Mouse (Mus musculus) ES-E14 (cell line): ENCODE measurements at regions not wholly inside any gene's neighbourhood (a gene's known extent, or its start where the extent isn't known, plus 50 kb on each side); places are given as distances from the start of the nearest gene placed in this dataset.

Experiments
- DNase-seq: peaks from one replicate; pipeline ENCODE4 v3.0.0-alpha.2; 2013; ENCODE audit warnings: low read depth, low spot score
- H3K27ac ChIP-seq: 2 replicates; pipeline ENCODE4 v1.5.1; 2012; ENCODE audit warnings: low read depth, mild to moderate bottlenecking, low read length, moderate library complexity, mixed read lengths; ENCODE audit not compliant: poor library complexity, insufficient read depth, severe bottlenecking
- H3K36me3 ChIP-seq: 2 replicates; pipeline ENCODE4 v1.6.1; 2012; ENCODE audit warnings: mild to moderate bottlenecking, low read length, moderate library complexity, mixed read lengths; ENCODE audit not compliant: control insufficient read depth, poor library complexity, insufficient read depth, severe bottlenecking
- H3K4me1 ChIP-seq, 2 experiments: fragments of 150-350 bp in 1 of 2; sonication (generic) in 1 of 2; 2 replicates each; pipeline ENCODE4 v1.6.1; 2012; ENCODE audit warnings: low read length in 2 of 2, mild to moderate bottlenecking in 1 of 2, mixed read lengths in 1 of 2; ENCODE audit not compliant: control insufficient read depth in 2 of 2, insufficient read depth in 2 of 2, poor library complexity in 1 of 2
- H3K4me3 ChIP-seq, 2 experiments: fragments of 150-350 bp in 1 of 2; sonication (generic) in 1 of 2; 2 replicates each; pipeline ENCODE4 v1.5.1; 2012; ENCODE audit warnings: low read length in 2 of 2, low read depth in 1 of 2, mild to moderate bottlenecking in 1 of 2, mixed read lengths in 1 of 2; ENCODE audit not compliant: insufficient read depth in 1 of 2, poor library complexity in 1 of 2, severe bottlenecking in 1 of 2
- H3K9ac ChIP-seq: 2 replicates; pipeline ENCODE4 v1.6.1; 2012; ENCODE audit warnings: low read depth, mild to moderate bottlenecking, low read length, mixed read lengths; ENCODE audit not compliant: poor library complexity, insufficient read depth, severe bottlenecking
- H3K9me3 ChIP-seq: fragments of 150-350 bp; sonication (generic); 2 replicates; pipeline ENCODE4 v1.6.1; 2012; ENCODE audit warnings: low read depth, mild to moderate bottlenecking, low read length; ENCODE audit not compliant: control insufficient read depth, insufficient read depth
- CHD2 ChIP-seq: IDR thresholded peaks from 2 replicates; pipeline ENCODE4 v1.6.1; 2014; ENCODE audit warnings: mild to moderate bottlenecking, low read depth, low read length, inconsistent platforms
- HCFC1 ChIP-seq: IDR thresholded peaks from 2 replicates; pipeline ENCODE4 v1.6.1; 2012; ENCODE audit warnings: low read length, inconsistent platforms, borderline replicate concordance; ENCODE audit not compliant: insufficient read depth
- MAFK ChIP-seq: IDR thresholded peaks from 2 replicates; pipeline ENCODE4 v1.6.1; 2014; ENCODE audit warnings: mild to moderate bottlenecking, low read depth, low read length, inconsistent platforms; ENCODE audit not compliant: insufficient read depth
- ZC3H11A ChIP-seq: IDR thresholded peaks from 2 replicates; pipeline ENCODE4 v1.6.1; 2012; ENCODE audit warnings: low read depth, mild to moderate bottlenecking, inconsistent platforms, low read length, borderline replicate concordance
- ZNF384 ChIP-seq: IDR thresholded peaks from 2 replicates; pipeline ENCODE4 v1.6.1; 2012; ENCODE audit warnings: low read depth, low read length, inconsistent platforms
- in situ Hi-C, 2 experiments: fragments of 600-800 bp; cut with MboI; formaldehyde crosslinking; loops; one replicate each; pipeline ENCODE4 v1.15.1; 2025; ENCODE audit warnings: low sequenced_read_pairs in 2 of 2, inconsistent platforms in 1 of 2; ENCODE audit not compliant: unreplicated experiment in 2 of 2

DNA sequence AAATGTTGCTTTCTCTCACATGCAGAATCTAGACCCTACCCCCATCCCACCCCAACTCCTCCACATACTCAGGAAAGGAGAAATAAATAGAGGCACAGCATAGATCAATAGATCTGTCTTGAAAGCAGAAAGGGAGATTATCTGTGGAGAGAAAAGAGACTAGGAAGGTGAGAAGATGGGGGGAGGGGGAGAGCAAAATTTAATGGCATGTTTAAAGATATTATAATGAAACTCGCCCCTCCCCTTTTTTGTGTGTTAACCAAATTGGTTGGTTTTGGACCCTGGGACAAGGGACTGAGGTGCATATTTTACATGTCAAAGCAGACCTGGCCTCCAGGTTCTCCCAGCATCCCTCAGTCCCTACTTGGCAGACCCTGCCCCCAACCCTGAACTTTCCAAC, 573.9 kb downstream of the Tmem132b start:
- peak; percentile 44 for DNase-seq
- H3K4me3 ChIP-seq: no peak overlapping the region
- in situ Hi-C loops: no loop called here
- H3K4me1 ChIP-seq: peaks cover 2 to 3% of the 10 kb centered on the region in 2 experiments; a peak in 3 of 4 replicates
- peak overlapping the region; percentile 94; the same call in 1 of the 2 replicates for H3K27ac ChIP-seq
- no peaks in the 10 kb centered on the region for H3K9me3 ChIP-seq
- H3K9ac ChIP-seq: no peak overlapping the region
- TF ChIP-seq ZNF384: no peak
- H3K36me3 ChIP-seq: no peaks in the 10 kb centered on the region

GRCm38 (mm10) chr5:126107020-126107419, 575.4 kb downstream of the Tmem132b start:
- Histone ChIP-seq H3K9ac (no peak overlapping the region), H3K9me3 (no peaks in the 10 kb centered on the region), H3K4me1 (peaks cover 2 to 3% of the 10 kb centered on the region in 2 experiments; a peak in 3 of 4 replicates), H3K27ac (no peak overlapping the region; the same call in 1 of the 2 replicates), H3K4me3 (no peak overlapping the region), H3K36me3 (no peaks in the 10 kb centered on the region)
- DNase-seq: no peak
- TF ChIP-seq HCFC1 (no peak), ZC3H11A (no peak), MAFK (no peak), ZNF384 (no peak), CHD2 (no peak)
- in situ Hi-C loops: no loop called here

- in situ Hi-C loops: no loop called here
These were observed 577.3 kb downstream of the Tmem132b start for GRCm38 (mm10) chr5:126108837-126109236.

DNA sequence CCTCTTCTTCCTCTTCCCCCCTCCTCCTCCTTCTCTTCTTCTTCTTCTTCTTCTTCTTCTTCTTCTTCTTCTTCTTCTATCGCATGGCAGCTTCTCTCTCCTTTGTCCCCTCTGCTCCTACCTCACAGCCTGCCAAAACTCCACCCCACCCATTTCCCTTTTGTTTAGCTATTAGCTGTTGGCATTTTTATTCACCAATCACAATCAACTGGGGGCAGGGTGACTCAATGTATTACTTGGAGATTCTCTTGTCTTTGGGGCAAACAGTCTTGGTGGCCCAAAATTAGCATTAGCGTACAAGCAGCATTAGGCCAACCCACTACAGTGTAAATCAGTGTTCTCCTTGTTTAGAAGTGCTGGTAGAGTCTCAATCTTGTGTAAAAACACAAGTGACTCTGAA, 585.7 kb downstream of the Tmem132b start:
- H3K36me3 ChIP-seq: no peaks in the 10 kb centered on the region
- no peaks in the 10 kb centered on the region for H3K9me3 ChIP-seq
- 0 out of 4 replicates have a peak, but pooled peaks cover 0 to 1% of the 10 kb centered on the region in 2 experiments for H3K4me1 ChIP-seq
- TF ChIP-seq ZNF384 (no peak), MAFK (no peak), CHD2 (no peak), HCFC1 (no peak), ZC3H11A (no peak)
- no peak overlapping the region for H3K4me3 ChIP-seq
- H3K27ac ChIP-seq: no peak overlapping the region
- no peak for DNase-seq
- in situ Hi-C loops: no loop called here
- H3K9ac ChIP-seq: no peak overlapping the region

More at GRCm38 (mm10) chr5:126108837-126109236, 577.3 kb downstream of the Tmem132b start:
- no peaks in the 10 kb centered on the region for H3K9me3 ChIP-seq
- H3K4me1 ChIP-seq: peaks cover 2 to 3% of the 10 kb centered on the region in 2 experiments; a peak in 3 of 4 replicates
- TF ChIP-seq ZNF384: no peak
- no peak for TF ChIP-seq HCFC1
- TF ChIP-seq ZC3H11A: no peak
- TF ChIP-seq CHD2: no peak
- TF ChIP-seq MAFK: no peak
- H3K4me3 ChIP-seq: no peak overlapping the region
- DNase-seq: no peak
- no peak overlapping the region for H3K9ac ChIP-seq
- H3K27ac ChIP-seq: no peak overlapping the region
- no peaks in the 10 kb centered on the region for H3K36me3 ChIP-seq

- TF ChIP-seq HCFC1 (no peak), CHD2 (no peak), ZNF384 (no peak), ZC3H11A (no peak), MAFK (no peak)
- no peak for DNase-seq
- no peak overlapping the region for H3K9ac ChIP-seq
- H3K27ac ChIP-seq: no peak overlapping the region
- no peak overlapping the region for H3K4me3 ChIP-seq
- H3K36me3 ChIP-seq: no peaks in the 10 kb centered on the region
- 0 out of 4 replicates have a peak, but pooled peaks cover 0 to 1% of the 10 kb centered on the region in 2 experiments for H3K4me1 ChIP-seq
- H3K9me3 ChIP-seq: no peaks in the 10 kb centered on the region
- in situ Hi-C loops: no loop called here
These were observed 586.4 kb downstream of the Tmem132b start for GRCm38 (mm10) chr5:126117906-126118521.
